Mouse (Mus musculus): ENCODE results near the gene Bbs5. TPM values are rescaled to one million over a fixed set of nuclear protein-coding genes. Genes with fewer than 3 reads are reported as not detected.

Gene Bbs5
- 17.2 and 18.2 TPM in 2 replicates for polyA plus RNA-seq (2014; fragmentation: Nextera tagmentation; extraction: Ambion mirVana)

- Histone ChIP-seq H3K4me2 (ENCODE audit: low read length) (peak within 1 kb of the TSS; percentile 72), H3K36me3 (ENCODE audit: control insufficient read depth, insufficient read depth, low read length) (no peaks in the 10 kb centered on the region), H3K9me3 (replicated peaks; ENCODE audit: control insufficient read depth, low read length) (no peaks in the 10 kb centered on the region), H3K4me3 (ENCODE audit: low read depth, low read length) (peak within 1 kb of the TSS; percentile 62), H3K9ac (ENCODE audit: low read length) (peak within 1 kb of the TSS; percentile 75), H3K27me3 (replicated peaks; ENCODE audit: control insufficient read depth, insufficient read depth, low read length) (no peaks in the 10 kb centered on the region), H3K27ac (ENCODE audit: low read depth, low read length) (no peak within 1 kb of the TSS), H3K4me1 (ENCODE audit: control insufficient read depth, insufficient read depth, low read length) (peaks cover 3% of the 10 kb centered on the region)
- peak; percentile 97 for ATAC-seq
- peak; percentile 96 for DNase-seq (ENCODE audit: low spot score)
- 3% methylated on average over 42 of the region's 43 CpGs for WGBS
These were observed at the start of gene Bbs5 for GRCm38 (mm10) chr2:69646726-69647490. Gene Bbs5 (plus strand): TSS chr2:69647171.

- no peaks in the 10 kb centered on the region for H3K36me3 ChIP-seq (ENCODE audit: control insufficient read depth, insufficient read depth, low read length)
- 91% methylated on average over 7 of the region's 7 CpGs for WGBS
- no peak for ATAC-seq
- no peaks in the 10 kb centered on the region for H3K4me1 ChIP-seq (ENCODE audit: control insufficient read depth, insufficient read depth, low read length)
- H3K4me3 ChIP-seq (ENCODE audit: low read depth, low read length) = no peak overlapping the region
- no peak overlapping the region for H3K9ac ChIP-seq (ENCODE audit: low read length)
- H3K27ac ChIP-seq (ENCODE audit: low read depth, low read length) = no peak overlapping the region
- H3K4me2 ChIP-seq (ENCODE audit: low read length) = no peak overlapping the region
- no peak for DNase-seq (ENCODE audit: low spot score)
- no peaks in the 10 kb centered on the region for H3K9me3 ChIP-seq (replicated peaks; ENCODE audit: control insufficient read depth, low read length)
- H3K27me3 ChIP-seq (replicated peaks; ENCODE audit: control insufficient read depth, insufficient read depth, low read length) = no peaks in the 10 kb centered on the region
These were observed 43.1 kb upstream of the Bbs5 start for GRCm38 (mm10) chr2:69603726-69604393.

DNA sequence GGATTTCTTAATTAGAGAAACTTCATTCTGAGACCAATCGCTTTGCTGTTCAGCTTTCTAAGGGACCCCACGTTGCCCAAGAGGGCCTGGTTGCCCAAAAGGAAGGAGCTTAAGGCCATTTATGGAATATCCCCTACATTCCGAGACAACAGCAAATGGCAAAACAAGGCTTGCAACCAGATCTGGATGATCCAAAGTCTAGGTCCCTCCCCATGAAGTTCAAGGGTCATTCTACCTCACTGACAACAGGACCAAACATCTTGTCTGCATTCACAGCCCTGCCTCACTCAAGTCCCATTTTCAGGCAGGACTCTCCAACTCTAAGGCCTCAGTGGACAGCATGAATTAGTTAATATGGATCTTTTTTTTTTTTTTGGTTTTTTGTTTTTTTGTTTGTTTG is 40.4 kb upstream of the Bbs5 start:
- Histone ChIP-seq H3K4me3 (ENCODE audit: low read depth, low read length) (no peak overlapping the region), H3K4me2 (ENCODE audit: low read length) (no peak overlapping the region), H3K9me3 (replicated peaks; ENCODE audit: control insufficient read depth, low read length) (no peaks in the 10 kb centered on the region), H3K9ac (ENCODE audit: low read length) (no peak overlapping the region), H3K4me1 (ENCODE audit: control insufficient read depth, insufficient read depth, low read length) (no peaks in the 10 kb centered on the region), H3K27ac (ENCODE audit: low read depth, low read length) (no peak overlapping the region), H3K27me3 (replicated peaks; ENCODE audit: control insufficient read depth, insufficient read depth, low read length) (no peaks in the 10 kb centered on the region), H3K36me3 (ENCODE audit: control insufficient read depth, insufficient read depth, low read length) (no peaks in the 10 kb centered on the region)
- 93% methylated on average over 3 of the region's 3 CpGs for WGBS
- DNase-seq (ENCODE audit: low spot score) (no peak), ATAC-seq (no peak)

DNA sequence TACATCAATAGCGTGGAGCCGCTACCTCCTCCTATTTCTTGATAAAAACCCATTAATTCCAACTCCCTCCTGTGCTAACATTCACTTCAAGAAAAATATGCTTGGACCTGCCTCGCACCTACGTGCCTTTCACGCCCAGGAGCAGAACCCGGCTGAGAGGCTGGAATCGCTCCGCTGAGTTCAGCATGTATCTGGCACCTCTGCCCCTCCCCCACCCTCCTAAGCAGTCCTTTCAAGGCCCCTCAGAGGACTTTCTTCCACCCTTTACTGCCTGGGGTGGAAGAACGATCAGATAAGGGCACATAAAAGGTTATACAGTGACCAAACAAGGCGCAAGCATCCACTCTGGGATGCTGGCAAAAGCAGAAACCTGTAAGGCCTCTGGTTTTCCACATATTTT is 34.7 kb upstream of the Bbs5 start:
- no peak; the same call in 1 of the 2 replicates for ATAC-seq
- 12% methylated on average over 10 of the region's 10 CpGs for WGBS
- H3K9ac ChIP-seq (ENCODE audit: low read length) = no peak overlapping the region

GRCm38 (mm10) chr2:69612716-69613115 is 34.3 kb upstream of the Bbs5 start:
- Histone ChIP-seq H3K27ac (ENCODE audit: low read depth, low read length) (no peak overlapping the region), H3K4me2 (ENCODE audit: low read length) (no peak overlapping the region), H3K36me3 (ENCODE audit: control insufficient read depth, insufficient read depth, low read length) (no peaks in the 10 kb centered on the region), H3K9ac (ENCODE audit: low read length) (no peak overlapping the region), H3K9me3 (replicated peaks; ENCODE audit: control insufficient read depth, low read length) (no peaks in the 10 kb centered on the region), H3K4me3 (ENCODE audit: low read depth, low read length) (no peak overlapping the region), H3K4me1 (ENCODE audit: control insufficient read depth, insufficient read depth, low read length) (no peaks in the 10 kb centered on the region), H3K27me3 (replicated peaks; ENCODE audit: control insufficient read depth, insufficient read depth, low read length) (no peaks in the 10 kb centered on the region)
- no peak for ATAC-seq
- 34% methylated on average over 9 of the region's 9 CpGs for WGBS
- no peak for DNase-seq (ENCODE audit: low spot score)

More for the DNA sequence above, 34.7 kb upstream of the Bbs5 start:
- DNase-seq (ENCODE audit: low spot score) = peak; percentile 10
- Histone ChIP-seq H3K4me1 (ENCODE audit: control insufficient read depth, insufficient read depth, low read length) (no peaks in the 10 kb centered on the region), H3K9me3 (replicated peaks; ENCODE audit: control insufficient read depth, low read length) (no peaks in the 10 kb centered on the region), H3K27ac (ENCODE audit: low read depth, low read length) (no peak overlapping the region), H3K4me3 (ENCODE audit: low read depth, low read length) (no peak overlapping the region), H3K36me3 (ENCODE audit: control insufficient read depth, insufficient read depth, low read length) (no peaks in the 10 kb centered on the region), H3K4me2 (ENCODE audit: low read length) (no peak overlapping the region), H3K27me3 (replicated peaks; ENCODE audit: control insufficient read depth, insufficient read depth, low read length) (no peaks in the 10 kb centered on the region)

DNA sequence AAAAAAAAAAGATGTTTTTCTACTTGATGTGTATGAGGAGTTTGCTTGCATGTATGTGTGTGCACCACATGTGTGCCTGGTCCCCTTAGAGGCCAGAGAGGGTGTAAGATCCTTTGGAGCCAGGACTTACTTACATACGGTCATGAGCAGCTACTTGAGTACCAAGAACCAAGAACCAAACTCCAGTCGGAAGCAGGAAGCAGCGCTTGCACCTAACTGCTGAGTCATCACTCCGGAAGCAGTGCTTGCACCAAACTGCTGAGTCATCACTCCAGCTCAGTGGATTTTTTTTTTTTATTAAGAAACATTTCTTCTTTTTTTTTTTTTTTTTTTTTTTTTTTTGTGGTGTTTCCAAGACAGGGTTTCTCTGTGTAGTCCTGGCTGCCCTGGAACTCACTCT is 33.7 kb upstream of the Bbs5 start:
- no peak overlapping the region for H3K4me3 ChIP-seq (ENCODE audit: low read depth, low read length)
- no peak overlapping the region for H3K9ac ChIP-seq (ENCODE audit: low read length)
- WGBS = 77% methylated on average over 4 of the region's 4 CpGs
- no peak overlapping the region for H3K27ac ChIP-seq (ENCODE audit: low read depth, low read length)
- H3K27me3 ChIP-seq (replicated peaks; ENCODE audit: control insufficient read depth, insufficient read depth, low read length) = no peaks in the 10 kb centered on the region
- DNase-seq (ENCODE audit: low spot score) = peak; percentile 49
- no peaks in the 10 kb centered on the region for H3K4me1 ChIP-seq (ENCODE audit: control insufficient read depth, insufficient read depth, low read length)
- H3K4me2 ChIP-seq (ENCODE audit: low read length) = no peak overlapping the region
- no peak for ATAC-seq
- H3K9me3 ChIP-seq (replicated peaks; ENCODE audit: control insufficient read depth, low read length) = no peaks in the 10 kb centered on the region
- H3K36me3 ChIP-seq (ENCODE audit: control insufficient read depth, insufficient read depth, low read length) = no peaks in the 10 kb centered on the region

- Histone ChIP-seq H3K27ac (ENCODE audit: low read depth, low read length) (no peak overlapping the region), H3K36me3 (ENCODE audit: control insufficient read depth, insufficient read depth, low read length) (no peaks in the 10 kb centered on the region), H3K4me2 (ENCODE audit: low read length) (no peak overlapping the region), H3K9me3 (replicated peaks; ENCODE audit: control insufficient read depth, low read length) (no peaks in the 10 kb centered on the region), H3K4me1 (ENCODE audit: control insufficient read depth, insufficient read depth, low read length) (no peaks in the 10 kb centered on the region), H3K4me3 (ENCODE audit: low read depth, low read length) (no peak overlapping the region), H3K27me3 (replicated peaks; ENCODE audit: control insufficient read depth, insufficient read depth, low read length) (no peaks in the 10 kb centered on the region), H3K9ac (ENCODE audit: low read length) (no peak overlapping the region)
- ATAC-seq (no peak), DNase-seq (ENCODE audit: low spot score) (no peak)
These were observed 28.6 kb upstream of the Bbs5 start for GRCm38 (mm10) chr2:69618336-69618735.

- no peak overlapping the region for H3K9ac ChIP-seq (ENCODE audit: low read length)
- H3K36me3 ChIP-seq (ENCODE audit: control insufficient read depth, insufficient read depth, low read length) = no peaks in the 10 kb centered on the region
- no peak overlapping the region for H3K27ac ChIP-seq (ENCODE audit: low read depth, low read length)
- H3K4me2 ChIP-seq (ENCODE audit: low read length) = no peak overlapping the region
- H3K4me1 ChIP-seq (ENCODE audit: control insufficient read depth, insufficient read depth, low read length) = no peaks in the 10 kb centered on the region
- no peak overlapping the region for H3K4me3 ChIP-seq (ENCODE audit: low read depth, low read length)
- H3K9me3 ChIP-seq (replicated peaks; ENCODE audit: control insufficient read depth, low read length) = no peaks in the 10 kb centered on the region
- no peak for ATAC-seq
- no peaks in the 10 kb centered on the region for H3K27me3 ChIP-seq (replicated peaks; ENCODE audit: control insufficient read depth, insufficient read depth, low read length)
- DNase-seq (ENCODE audit: low spot score) = no peak
These were observed 27.7 kb upstream of the Bbs5 start for GRCm38 (mm10) chr2:69619286-69619685.

GRCm38 (mm10) chr2:69629215-69629614 is 17.8 kb upstream of the Bbs5 start:
- 56% methylated on average over 17 of the region's 17 CpGs for WGBS
- no peak for ATAC-seq
- Histone ChIP-seq H3K9me3 (replicated peaks; ENCODE audit: control insufficient read depth, low read length) (no peaks in the 10 kb centered on the region), H3K9ac (ENCODE audit: low read length) (no peak overlapping the region), H3K27ac (ENCODE audit: low read depth, low read length) (no peak overlapping the region), H3K36me3 (ENCODE audit: control insufficient read depth, insufficient read depth, low read length) (no peaks in the 10 kb centered on the region), H3K4me3 (ENCODE audit: low read depth, low read length) (no peak overlapping the region), H3K27me3 (replicated peaks; ENCODE audit: control insufficient read depth, insufficient read depth, low read length) (no peaks in the 10 kb centered on the region), H3K4me1 (ENCODE audit: control insufficient read depth, insufficient read depth, low read length) (no peaks in the 10 kb centered on the region), H3K4me2 (ENCODE audit: low read length) (no peak overlapping the region)
- DNase-seq (ENCODE audit: low spot score) = no peak
